Mouse (Mus musculus) layer of hippocampus, adult 9-10 months (tissue): Measurements from ENCODE around the gene Zfp982.
"Not testable (repeated sequence)": the region's sequence is repeated elsewhere in the genome, so short reads cannot be mapped to it uniquely, and the experiment has no call there.

Experiments
- DNase-seq: peaks from one replicate; pipeline ENCODE4 v3.0.0; 2022; ENCODE audit warnings: low spot score

Zfp982 gene

DNA sequence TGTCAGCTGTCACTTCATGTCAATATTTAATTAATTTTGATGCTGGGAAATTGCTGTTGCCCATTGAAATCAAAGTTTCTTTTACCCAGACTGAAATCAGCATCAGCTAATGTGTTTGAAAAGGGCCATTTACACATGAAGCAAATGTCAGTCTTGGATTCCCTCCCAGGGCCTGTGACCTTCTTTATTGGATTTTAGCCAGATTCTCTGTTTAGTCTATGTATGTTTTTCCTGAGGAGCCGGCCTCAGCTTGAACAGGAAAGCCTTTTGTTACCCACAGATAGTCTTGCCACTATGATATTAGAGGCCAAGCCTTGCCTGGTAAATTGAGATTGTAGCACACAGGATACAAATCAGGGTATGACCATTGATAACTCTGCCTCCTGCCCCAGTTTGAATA is 66.9 kb downstream of the Zfp982 start:
- DNase-seq, result not testable (repeated sequence)
